Mouse (Mus musculus) cortical plate, adult 2 months (tissue): ENCODE data around the gene Adad2.

Source experiments
- CTCF ChIP-seq: fragments of 200-500 bp; IDR thresholded peaks from 2 replicates; pipeline ENCODE4 v1.5.1; 2011; ENCODE audit warnings: mild to moderate bottlenecking, control low read depth, low read length; ENCODE audit not compliant: insufficient read depth; ENCODE audit errors: extremely low read depth
- POLR2A ChIP-seq: fragments of 200-500 bp; IDR thresholded peaks from 2 replicates; pipeline ENCODE4 v1.6.1; 2011; ENCODE audit warnings: mild to moderate bottlenecking, low read length, control low read depth; ENCODE audit not compliant: insufficient read depth; ENCODE audit errors: extremely low read depth

DNA sequence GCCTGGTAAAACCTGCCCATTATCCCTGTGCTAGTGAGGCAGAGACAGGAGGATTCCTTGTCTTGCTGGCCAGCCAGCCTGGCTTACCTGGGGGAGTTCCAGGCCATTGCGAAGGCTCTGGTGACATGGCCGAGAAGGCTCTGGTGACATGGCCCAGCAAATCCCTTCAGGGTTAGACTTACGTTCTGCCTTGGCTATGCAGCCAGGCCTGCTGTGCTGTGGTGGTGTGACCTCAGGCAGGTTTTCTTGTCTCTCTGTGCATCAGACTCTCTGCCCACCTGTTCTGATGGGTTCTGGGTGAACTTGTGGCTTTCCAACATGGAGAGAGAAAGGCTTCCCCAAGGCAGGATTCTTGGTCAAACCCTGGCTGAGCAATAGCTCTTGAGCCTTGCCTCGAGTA lies 24.8 kb downstream of the Adad2 start:
- TF ChIP-seq CTCF (no peak), POLR2A (no peak)
